Mouse (Mus musculus): ENCODE measurements around the gene Cdk9. TPM values are rescaled to one million over a fixed set of nuclear protein-coding genes. Genes with fewer than 3 reads are reported as not detected.

Gene Cdk9
- polyA plus RNA-seq, 1 experiment = 76.6 TPM

GRCm38 (mm10) chr2:32662291-32662690 lies 50.6 kb downstream of the Cdk9 start:
- TF ChIP-seq TCF12 (IDR thresholded peaks at IDR 0.05; ENCODE audit: insufficient read depth, poor library complexity, severe bottlenecking) (no peak), E2F4 (IDR thresholded peaks at IDR 0.05; ENCODE audit: insufficient read depth) (no peak), TCF3 (IDR thresholded peaks at IDR 0.05; ENCODE audit: insufficient read length, low read depth) (no peak), MYOG (IDR thresholded peaks at IDR 0.05; ENCODE audit: control insufficient read depth in 1 of 3, insufficient read depth in 1 of 3, insufficient read length in 2 of 3, low read depth in 2 of 3) (no peak), SRF (IDR thresholded peaks at IDR 0.05; ENCODE audit: control insufficient read depth, insufficient read length, low read depth) (no peak), MYOD1 (IDR thresholded peaks at IDR 0.05; ENCODE audit: control insufficient read depth in 1 of 3, insufficient read length in 2 of 3, low read depth in 2 of 3) (no peak), USF1 (IDR thresholded peaks at IDR 0.05; ENCODE audit: low read depth) (no peak)
- H3K4me3 ChIP-seq = no peak overlapping the region
- no peak overlapping the region for H3K4me2 ChIP-seq (ENCODE audit: low read depth)
- H3K79me2 ChIP-seq (ENCODE audit: control insufficient read depth, insufficient read depth) = no peaks in the 10 kb centered on the region
- no peak overlapping the region for H3ac ChIP-seq (ENCODE audit: control insufficient read depth, insufficient read length)
- no peaks in the 10 kb centered on the region for H3K27me3 ChIP-seq (ENCODE audit: control insufficient read depth, insufficient read depth, insufficient read length)
- H3K36me3 ChIP-seq (ENCODE audit: control insufficient read depth, insufficient read depth) = no peaks in the 10 kb centered on the region

- Histone ChIP-seq H3K36me3 (ENCODE audit: control insufficient read depth, insufficient read depth) (no peaks in the 10 kb centered on the region), H3K4me2 (ENCODE audit: low read depth) (no peak overlapping the region), H3ac (ENCODE audit: control insufficient read depth, insufficient read length) (no peak overlapping the region), H3K27me3 (ENCODE audit: control insufficient read depth, insufficient read depth, insufficient read length) (no peaks in the 10 kb centered on the region), H3K79me2 (ENCODE audit: control insufficient read depth, insufficient read depth) (no peaks in the 10 kb centered on the region), H3K4me3 (no peak overlapping the region)
- TF ChIP-seq SRF (IDR thresholded peaks at IDR 0.05; ENCODE audit: control insufficient read depth, insufficient read length, low read depth) = no peak
- no peak for TF ChIP-seq TCF3 (IDR thresholded peaks at IDR 0.05; ENCODE audit: insufficient read length, low read depth)
- TF ChIP-seq MAX (IDR thresholded peaks at IDR 0.05; ENCODE audit: low read depth) = no peak
- no peak for TF ChIP-seq USF1 (IDR thresholded peaks at IDR 0.05; ENCODE audit: low read depth)
These were observed 51.3 kb downstream of the Cdk9 start for GRCm38 (mm10) chr2:32661509-32662107.

DNA sequence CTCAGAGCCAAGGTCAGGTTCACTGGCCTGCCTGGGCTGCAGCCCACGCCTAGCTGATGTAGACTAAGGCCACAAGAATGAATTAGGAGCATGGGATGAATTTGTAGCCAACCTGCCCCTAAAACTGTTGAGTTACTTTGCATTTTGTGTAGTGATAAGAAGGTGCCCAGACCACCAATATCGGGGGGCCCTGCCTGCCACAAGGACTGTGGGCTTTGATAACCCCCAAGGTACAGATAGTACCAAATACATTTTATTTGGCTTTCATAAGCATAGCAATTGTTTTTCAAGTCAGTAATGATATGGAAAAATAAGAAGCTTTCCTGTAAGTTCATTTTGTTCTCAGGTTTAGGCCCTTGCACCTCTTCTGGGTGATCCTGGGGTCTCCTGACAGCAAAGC lies 54.0 kb downstream of the Cdk9 start:
- Histone ChIP-seq H3K36me3 (ENCODE audit: control insufficient read depth, insufficient read depth) (no peaks in the 10 kb centered on the region), H3K27me3 (ENCODE audit: control insufficient read depth, insufficient read depth, insufficient read length) (no peaks in the 10 kb centered on the region), H3K4me2 (ENCODE audit: low read depth) (no peak overlapping the region), H3K79me2 (ENCODE audit: control insufficient read depth, insufficient read depth) (no peaks in the 10 kb centered on the region), H3K4me3 (no peak overlapping the region), H3ac (ENCODE audit: control insufficient read depth, insufficient read length) (no peak overlapping the region)
- TF ChIP-seq MYOG (IDR thresholded peaks at IDR 0.05; ENCODE audit: control insufficient read depth in 1 of 3, insufficient read depth in 1 of 3, insufficient read length in 2 of 3, low read depth in 2 of 3) (no peak), POLR2AphosphoS2 (IDR thresholded peaks at IDR 0.05; ENCODE audit: insufficient read length, low read depth) (no peak)

DNA sequence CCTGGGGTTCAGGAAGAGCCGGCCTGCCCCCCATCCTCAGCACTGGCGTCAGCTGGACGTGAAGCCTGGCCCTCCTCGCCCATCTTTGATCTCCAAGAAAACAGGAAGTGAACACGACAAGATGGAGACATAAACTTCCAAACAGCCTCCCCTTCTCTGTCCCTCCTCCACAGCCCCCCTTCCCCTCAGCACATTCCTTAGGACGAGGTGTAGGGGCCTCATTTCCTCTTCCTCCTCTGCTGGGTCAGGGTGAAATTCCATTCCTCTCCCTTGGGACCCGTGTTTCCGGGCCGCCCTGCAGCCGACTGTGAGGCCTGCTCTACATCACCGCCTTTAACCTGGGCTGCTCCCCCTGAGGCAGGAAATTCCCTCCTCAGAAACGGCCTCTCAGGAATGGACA lies 57.0 kb downstream of the Cdk9 start:
- H3K27me3 ChIP-seq (ENCODE audit: control insufficient read depth, insufficient read depth, insufficient read length) = no peaks in the 10 kb centered on the region
- TF ChIP-seq TCF12 (IDR thresholded peaks at IDR 0.05; ENCODE audit: insufficient read depth, poor library complexity, severe bottlenecking) (no peak), SRF (IDR thresholded peaks at IDR 0.05; ENCODE audit: control insufficient read depth, insufficient read length, low read depth) (no peak), USF1 (IDR thresholded peaks at IDR 0.05; ENCODE audit: low read depth) (no peak), POLR2A (IDR thresholded peaks at IDR 0.05; ENCODE audit: insufficient read length, low read depth) (no peak), MYOG (IDR thresholded peaks at IDR 0.05; ENCODE audit: control insufficient read depth in 1 of 3, insufficient read depth in 1 of 3, insufficient read length in 2 of 3, low read depth in 2 of 3) (no peak), MAX (IDR thresholded peaks at IDR 0.05; ENCODE audit: low read depth) (no peak), CEBPB (IDR thresholded peaks at IDR 0.05; ENCODE audit: insufficient read depth, poor library complexity, severe bottlenecking) (no peak), POLR2AphosphoS2 (IDR thresholded peaks at IDR 0.05; ENCODE audit: insufficient read length, low read depth) (no peak), TCF3 (IDR thresholded peaks at IDR 0.05; ENCODE audit: insufficient read length, low read depth) (no peak), E2F4 (IDR thresholded peaks at IDR 0.05; ENCODE audit: insufficient read depth) (no peak), REST (IDR thresholded peaks at IDR 0.05; ENCODE audit: insufficient read depth, insufficient read length) (no peak), MYOD1 (IDR thresholded peaks at IDR 0.05; ENCODE audit: control insufficient read depth in 1 of 3, insufficient read length in 2 of 3, low read depth in 2 of 3) (no peak)
- no peak overlapping the region for H3K4me3 ChIP-seq
- H3K79me2 ChIP-seq (ENCODE audit: control insufficient read depth, insufficient read depth) = no peaks in the 10 kb centered on the region
- no peaks in the 10 kb centered on the region for H3K36me3 ChIP-seq (ENCODE audit: control insufficient read depth, insufficient read depth)
- no peak overlapping the region for H3ac ChIP-seq (ENCODE audit: control insufficient read depth, insufficient read length)
- H3K4me2 ChIP-seq (ENCODE audit: low read depth) = no peak overlapping the region

Other genes with a start within 250 kb of the Cdk9 start
- gene Fam102a, start 177.7 kb downstream of the Cdk9 start, polyA plus RNA-seq (2012; fragmentation: generic; extraction: Trizol) = 1.7 TPM
- gene Dpm2, start 142.2 kb downstream of the Cdk9 start, polyA plus RNA-seq (2012; fragmentation: generic; extraction: Trizol) = 47.5 TPM
- 0.10 TPM for gene Pip5kl1, start 138.3 kb downstream of the Cdk9 start, polyA plus RNA-seq (2012; fragmentation: generic; extraction: Trizol)
- gene 9430097D07Rik, start 137.4 kb downstream of the Cdk9 start, polyA plus RNA-seq (2012; fragmentation: generic; extraction: Trizol) = 0.04 TPM
- 75.4 TPM for gene St6galnac4, start 126.0 kb downstream of the Cdk9 start, polyA plus RNA-seq (2012; fragmentation: generic; extraction: Trizol)
- gene St6galnac6, start 113.4 kb downstream of the Cdk9 start, polyA plus RNA-seq (2012; fragmentation: generic; extraction: Trizol) = 48.7 TPM
- 265 TPM for gene Ak1, start 91.3 kb downstream of the Cdk9 start, polyA plus RNA-seq (2012; fragmentation: generic; extraction: Trizol)
- 1.6 TPM for gene Eng, start 66.5 kb downstream of the Cdk9 start, polyA plus RNA-seq (2012; fragmentation: generic; extraction: Trizol)
- 20.7 TPM for gene Fpgs, start 8.9 kb downstream of the Cdk9 start, polyA plus RNA-seq (2012; fragmentation: generic; extraction: Trizol)
- 0.52 TPM for gene Sh2d3c, start 8.0 kb upstream of the Cdk9 start, polyA plus RNA-seq (2012; fragmentation: generic; extraction: Trizol)
- not detected for gene 6330409D20Rik, start 27.9 kb upstream of the Cdk9 start, polyA plus RNA-seq (2012; fragmentation: generic; extraction: Trizol)
- 37.3 TPM for gene Tor2a, start 44.2 kb upstream of the Cdk9 start, polyA plus RNA-seq (2012; fragmentation: generic; extraction: Trizol)
- 0.16 TPM for gene Ttc16, start 62.6 kb upstream of the Cdk9 start, polyA plus RNA-seq (2012; fragmentation: generic; extraction: Trizol)
- 74.1 TPM for gene Ptrh1, start 62.7 kb upstream of the Cdk9 start, polyA plus RNA-seq (2012; fragmentation: generic; extraction: Trizol)
- gene Cfap157, start 71.4 kb upstream of the Cdk9 start, polyA plus RNA-seq (2012; fragmentation: generic; extraction: Trizol) = 0.30 TPM
- 32.2 TPM for gene Stxbp1, start 134.2 kb upstream of the Cdk9 start, polyA plus RNA-seq (2012; fragmentation: generic; extraction: Trizol)
- 204 TPM for gene Fam129b, start 163.0 kb upstream of the Cdk9 start, polyA plus RNA-seq (2012; fragmentation: generic; extraction: Trizol)
- gene Rpl12, start 248.5 kb upstream of the Cdk9 start, polyA plus RNA-seq (2012; fragmentation: generic; extraction: Trizol) = 2,628 TPM
- gene Lrsam1, start 248.5 kb upstream of the Cdk9 start, polyA plus RNA-seq (2012; fragmentation: generic; extraction: Trizol) = 11.5 TPM